ENCODE assay signal across 10 mouse cellular contexts in genomic region chr2:93048601-93049323, GRCm38 (mm10). TPM values are rescaled to one million over a fixed set of nuclear protein-coding genes. Genes with fewer than 3 reads are reported as not detected.
DNase-seq lines count a peak whose midpoint lies in the region; ATAC-seq and TF ChIP-seq lines count a peak whose summit lies in the region.
"Had no signal": no experiment of that assay in that cellular context is flagged by ENCODE, and none has a peak within 500 bp of the region (broad histone marks: within the 10 kb centered on the region; RNA-seq: fewer than 3 reads in every experiment).

No protein-coding gene starts in this region.

- H3K9ac ChIP-seq in intestine, postnatal 0 days (ENCODE audit: low read depth, low read length): no peak overlapping the region
- no peak overlapping the region for H3K9ac ChIP-seq in intestine, embryonic 15.5 days
- H3K9ac ChIP-seq in ES-E14 (ENCODE audit: insufficient read depth, low read depth, low read length, poor library complexity, severe bottlenecking): no peak overlapping the region
- H3K9ac ChIP-seq in lung, postnatal 0 days (replicated peaks; ENCODE audit: low read depth): no peak overlapping the region
- H3K9ac ChIP-seq: liver, embryonic 12.5 days; midbrain, embryonic 13.5 days; neural tube, embryonic 13.5 days had no signal

- H3K4me2 ChIP-seq in intestine, postnatal 0 days (replicated peaks; ENCODE audit: low read depth): no peak overlapping the region
- no peak overlapping the region for H3K4me2 ChIP-seq in intestine, embryonic 15.5 days (replicated peaks)
- H3K4me2 ChIP-seq in lung, postnatal 0 days (replicated peaks; ENCODE audit: low read depth, low read length): no peak overlapping the region
- H3K4me2 ChIP-seq: liver, embryonic 12.5 days; midbrain, embryonic 13.5 days; neural tube, embryonic 13.5 days had no signal

- 0 out of 2 replicates have a peak, but pooled peaks have one; percentile 4 for TF ChIP-seq CTCF in intestine, postnatal 0 days (IDR thresholded peaks at IDR 0.05; ENCODE audit: low read depth)
- 0 out of 2 replicates have a peak, but pooled peaks have one; percentile 13 for TF ChIP-seq CTCF in lung, postnatal 0 days (IDR thresholded peaks at IDR 0.05)

- in situ Hi-C loops in ES-E14 (cut with MboI; ENCODE audit: low sequenced_read_pairs in 2 of 2, unreplicated experiment in 2 of 2): no loop called here

- no peaks in the 10 kb centered on the region for H3K27me3 ChIP-seq in intestine, postnatal 0 days (replicated peaks; ENCODE audit: control insufficient read depth, insufficient read depth, low read length)
- no peaks in the 10 kb centered on the region for H3K27me3 ChIP-seq in intestine, embryonic 15.5 days (replicated peaks)
- H3K27me3 ChIP-seq in lung, postnatal 0 days (replicated peaks; ENCODE audit: insufficient read depth, low read length): no peaks in the 10 kb centered on the region

- TF ChIP-seq EP300 in lung, postnatal 0 days (IDR thresholded peaks at IDR 0.05): no peak

- no peak overlapping the region for H3K27ac ChIP-seq in intestine, postnatal 0 days (ENCODE audit: low read depth, low read length)
- no peak overlapping the region for H3K27ac ChIP-seq in intestine, embryonic 15.5 days
- no peak overlapping the region for H3K27ac ChIP-seq in ES-E14 (ENCODE audit: insufficient read depth, low read depth, low read length, poor library complexity, severe bottlenecking)
- H3K27ac ChIP-seq in lung, postnatal 0 days (ENCODE audit: low read length): no peak overlapping the region
- H3K27ac ChIP-seq: liver, embryonic 12.5 days; midbrain, embryonic 13.5 days; neural tube, embryonic 13.5 days had no signal

- no peak for ATAC-seq in intestine, postnatal 0 days
- no peak for ATAC-seq in intestine, embryonic 15.5 days
- no peak for ATAC-seq in lung, postnatal 0 days
- ATAC-seq: liver, embryonic 12.5 days; midbrain, embryonic 13.5 days had no signal

- no peaks in the 10 kb centered on the region for H3K36me3 ChIP-seq in intestine, postnatal 0 days (ENCODE audit: control insufficient read depth, insufficient read depth)
- no peaks in the 10 kb centered on the region for H3K36me3 ChIP-seq in intestine, embryonic 15.5 days
- H3K36me3 ChIP-seq in ES-E14 (ENCODE audit: control insufficient read depth, insufficient read depth, low read length, poor library complexity, severe bottlenecking): no peaks in the 10 kb centered on the region
- no peaks in the 10 kb centered on the region for H3K36me3 ChIP-seq in lung, postnatal 0 days (ENCODE audit: insufficient read depth, low read length)
- H3K36me3 ChIP-seq: liver, embryonic 12.5 days; midbrain, embryonic 13.5 days; neural tube, embryonic 13.5 days had no signal

- no peak for DNase-seq in ES-E14 (ENCODE audit: low read depth, low spot score)
- DNase-seq in adrenal gland, postnatal 14 days: peak; percentile 82
- DNase-seq in lung, postnatal 0 days (ENCODE audit: low spot score): peak; percentile 72
- DNase-seq in spleen, postnatal 36 days (ENCODE audit: low spot score in 2 of 2): no peak
- no peak for DNase-seq in cerebellum, adult 11-12 months

- no peak overlapping the region for H3K4me3 ChIP-seq in intestine, postnatal 0 days (ENCODE audit: low read depth, low read length)
- no peak overlapping the region for H3K4me3 ChIP-seq in intestine, embryonic 15.5 days (replicated peaks)
- H3K4me3 ChIP-seq in ES-E14 (ENCODE audit: insufficient read depth in 1 of 2, low read depth in 1 of 2, low read length in 2 of 2, poor library complexity in 1 of 2, severe bottlenecking in 1 of 2): no peak overlapping the region
- no peak overlapping the region for H3K4me3 ChIP-seq in lung, postnatal 0 days (ENCODE audit: low read depth, low read length)
- H3K4me3 ChIP-seq: liver, embryonic 12.5 days; midbrain, embryonic 13.5 days; neural tube, embryonic 13.5 days had no signal

- H3K4me1 ChIP-seq in intestine, postnatal 0 days (replicated peaks; ENCODE audit: control insufficient read depth, insufficient read depth, low read length): peaks cover 6% of the 10 kb centered on the region
- H3K4me1 ChIP-seq in intestine, embryonic 15.5 days (replicated peaks): peaks cover 17% of the 10 kb centered on the region
- peaks cover 0 to 7% of the 10 kb centered on the region in 2 experiments; a peak in 1 of 4 replicates for H3K4me1 ChIP-seq in ES-E14 (ENCODE audit: control insufficient read depth in 2 of 2, insufficient read depth in 2 of 2, low read length in 2 of 2, poor library complexity in 1 of 2)
- H3K4me1 ChIP-seq in lung, postnatal 0 days (ENCODE audit: insufficient read depth, low read depth, low read length): peaks cover 18% of the 10 kb centered on the region; the same call in 1 of the 2 replicates

- WGBS in intestine, postnatal 0 days: 51% methylated on average over 6 of the region's 6 CpGs
- WGBS in intestine, embryonic 15.5 days: 51% methylated on average over 6 of the region's 6 CpGs
- 34% methylated on average over 6 of the region's 6 CpGs for WGBS in lung, postnatal 0 days

- no peaks in the 10 kb centered on the region for H3K9me3 ChIP-seq in intestine, postnatal 0 days (ENCODE audit: control insufficient read depth)
- H3K9me3 ChIP-seq in intestine, embryonic 15.5 days: no peaks in the 10 kb centered on the region
- H3K9me3 ChIP-seq in ES-E14 (ENCODE audit: control insufficient read depth, insufficient read depth, low read depth, low read length): no peaks in the 10 kb centered on the region
- no peaks in the 10 kb centered on the region for H3K9me3 ChIP-seq in lung, postnatal 0 days (ENCODE audit: low read length)
- H3K9me3 ChIP-seq: liver, embryonic 12.5 days; midbrain, embryonic 13.5 days; neural tube, embryonic 13.5 days had no signal

TF ChIP-seq in ES-E14, 5 proteins besides CTCF, POLR2A, EP300 and RAD21:
- TF ChIP-seq ZNF384 (IDR thresholded peaks at IDR 0.05; ENCODE audit: low read depth, low read length) (0 out of 2 replicates have a peak, but pooled peaks have one; percentile 29), CHD2 (IDR thresholded peaks at IDR 0.05; ENCODE audit: low read depth, low read length) (no peak)

RNA-seq across cellular contexts. Expression of gene Prdm11, which starts 2.8 kb away (rescaled TPM):
- polyA plus RNA-seq in intestine, postnatal 0 days (2015; fragmentation: Nextera tagmentation; extraction: Ambion mirVana): 2.3 and 2.6 TPM in 2 replicates
- 8.0 and 8.6 TPM in 2 replicates for polyA plus RNA-seq in intestine, embryonic 15.5 days (2015; fragmentation: Nextera tagmentation; extraction: Ambion mirVana)
- total RNA-seq in ES-E14 (2012; rRNA removed): 3.7 and 4.5 TPM in 2 replicates
- 40.8 and 45.4 TPM in 2 replicates for total RNA-seq in adrenal gland, postnatal 14 days (2021)
- 3.7 and 4.5 TPM in 2 replicates for polyA plus RNA-seq in lung, postnatal 0 days (2015; fragmentation: Nextera tagmentation; extraction: Ambion mirVana)

Comparison
In these comparisons a context has a peak if more than half of its experiments do, and no peak if none do; other contexts are left out.
1. DNase-seq: peak in adrenal gland, postnatal 14 days (single experiment) and lung, postnatal 0 days (single experiment); none in ES-E14 (single experiment), spleen, postnatal 36 days (0 of 2) and cerebellum, adult 11-12 months (single experiment).